Mouse (Mus musculus) ES-E14 (cell line): ENCODE measurements around the gene Fbxo36. TPM values are rescaled to one million over a fixed set of nuclear protein-coding genes. Genes with fewer than 3 reads are reported as not detected.
A peak's percentile ranks its signal among the peaks of the same experiment; 100 is the strongest.

Experiments
- DNase-seq: peaks from one replicate; pipeline ENCODE4 v3.0.0-alpha.2; 2013; ENCODE audit warnings: low read depth, low spot score
- H3K27ac ChIP-seq: 2 replicates; pipeline ENCODE4 v1.5.1; 2012; ENCODE audit warnings: low read depth, mild to moderate bottlenecking, low read length, moderate library complexity, mixed read lengths; ENCODE audit not compliant: poor library complexity, insufficient read depth, severe bottlenecking
- H3K36me3 ChIP-seq: 2 replicates; pipeline ENCODE4 v1.6.1; 2012; ENCODE audit warnings: mild to moderate bottlenecking, low read length, moderate library complexity, mixed read lengths; ENCODE audit not compliant: control insufficient read depth, poor library complexity, insufficient read depth, severe bottlenecking
- H3K4me1 ChIP-seq, 2 experiments: fragments of 150-350 bp in 1 of 2; sonication (generic) in 1 of 2; 2 replicates each; pipeline ENCODE4 v1.6.1; 2012; ENCODE audit warnings: low read length in 2 of 2, mild to moderate bottlenecking in 1 of 2, mixed read lengths in 1 of 2; ENCODE audit not compliant: control insufficient read depth in 2 of 2, insufficient read depth in 2 of 2, poor library complexity in 1 of 2
- H3K4me3 ChIP-seq, 2 experiments: fragments of 150-350 bp in 1 of 2; sonication (generic) in 1 of 2; 2 replicates each; pipeline ENCODE4 v1.5.1; 2012; ENCODE audit warnings: low read length in 2 of 2, low read depth in 1 of 2, mild to moderate bottlenecking in 1 of 2, mixed read lengths in 1 of 2; ENCODE audit not compliant: insufficient read depth in 1 of 2, poor library complexity in 1 of 2, severe bottlenecking in 1 of 2
- H3K9ac ChIP-seq: 2 replicates; pipeline ENCODE4 v1.6.1; 2012; ENCODE audit warnings: low read depth, mild to moderate bottlenecking, low read length, mixed read lengths; ENCODE audit not compliant: poor library complexity, insufficient read depth, severe bottlenecking
- H3K9me3 ChIP-seq: fragments of 150-350 bp; sonication (generic); 2 replicates; pipeline ENCODE4 v1.6.1; 2012; ENCODE audit warnings: low read depth, mild to moderate bottlenecking, low read length; ENCODE audit not compliant: control insufficient read depth, insufficient read depth
- CHD2 ChIP-seq: IDR thresholded peaks from 2 replicates; pipeline ENCODE4 v1.6.1; 2014; ENCODE audit warnings: mild to moderate bottlenecking, low read depth, low read length, inconsistent platforms
- HCFC1 ChIP-seq: IDR thresholded peaks from 2 replicates; pipeline ENCODE4 v1.6.1; 2012; ENCODE audit warnings: low read length, inconsistent platforms, borderline replicate concordance; ENCODE audit not compliant: insufficient read depth
- MAFK ChIP-seq: IDR thresholded peaks from 2 replicates; pipeline ENCODE4 v1.6.1; 2014; ENCODE audit warnings: mild to moderate bottlenecking, low read depth, low read length, inconsistent platforms; ENCODE audit not compliant: insufficient read depth
- ZC3H11A ChIP-seq: IDR thresholded peaks from 2 replicates; pipeline ENCODE4 v1.6.1; 2012; ENCODE audit warnings: low read depth, mild to moderate bottlenecking, inconsistent platforms, low read length, borderline replicate concordance
- ZNF384 ChIP-seq: IDR thresholded peaks from 2 replicates; pipeline ENCODE4 v1.6.1; 2012; ENCODE audit warnings: low read depth, low read length, inconsistent platforms
- in situ Hi-C, 2 experiments: fragments of 600-800 bp; cut with MboI; formaldehyde crosslinking; loops; one replicate each; pipeline ENCODE4 v1.15.1; 2025; ENCODE audit warnings: low sequenced_read_pairs in 2 of 2, inconsistent platforms in 1 of 2; ENCODE audit not compliant: unreplicated experiment in 2 of 2
- total RNA-seq: library from RNA; depleted of rRNA; stranded (reverse); fragments of 300-350 nt; gene quantifications from 2 replicates; pipeline ENCODE4 v1.2.3, GENCODE M21; 2012

Fbxo36 gene
- total RNA-seq, 1 experiment = 4.3 TPM

DNA sequence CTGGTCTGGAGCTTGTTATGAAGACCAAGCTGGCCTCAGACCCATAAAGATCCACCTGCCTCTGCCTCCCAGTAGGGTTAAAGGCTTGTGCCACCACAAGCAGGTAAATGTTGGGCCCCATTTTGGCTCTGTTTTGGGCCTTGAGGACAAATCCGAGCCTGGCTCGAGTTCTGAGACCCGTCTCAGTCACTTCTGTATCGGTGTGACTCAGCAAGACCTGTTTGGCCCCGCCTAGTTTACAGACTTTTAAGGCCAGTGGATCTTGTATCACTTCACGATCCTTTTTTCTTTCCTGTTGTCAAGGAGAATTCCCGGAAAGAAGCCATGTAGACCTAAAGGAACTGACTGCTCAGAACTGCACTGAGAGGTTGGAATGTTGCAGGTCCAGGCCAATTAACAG lies 50.9 kb downstream of the Fbxo36 start:
- peak overlapping the region in 1 of 2 experiments; percentile 34; a peak in 1 of 4 replicates for H3K4me3 ChIP-seq
- DNase-seq = no peak
- no peaks in the 10 kb centered on the region for H3K36me3 ChIP-seq
- no peaks in the 10 kb centered on the region for H3K9me3 ChIP-seq
- in situ Hi-C loops = no loop called here
- peak overlapping the region; percentile 100 for H3K27ac ChIP-seq
- TF ChIP-seq ZC3H11A (no peak), MAFK (peak; percentile 96)
- peaks cover 12 to 23% of the 10 kb centered on the region in 2 experiments for H3K4me1 ChIP-seq
- H3K9ac ChIP-seq = peak overlapping the region; percentile 69

DNA sequence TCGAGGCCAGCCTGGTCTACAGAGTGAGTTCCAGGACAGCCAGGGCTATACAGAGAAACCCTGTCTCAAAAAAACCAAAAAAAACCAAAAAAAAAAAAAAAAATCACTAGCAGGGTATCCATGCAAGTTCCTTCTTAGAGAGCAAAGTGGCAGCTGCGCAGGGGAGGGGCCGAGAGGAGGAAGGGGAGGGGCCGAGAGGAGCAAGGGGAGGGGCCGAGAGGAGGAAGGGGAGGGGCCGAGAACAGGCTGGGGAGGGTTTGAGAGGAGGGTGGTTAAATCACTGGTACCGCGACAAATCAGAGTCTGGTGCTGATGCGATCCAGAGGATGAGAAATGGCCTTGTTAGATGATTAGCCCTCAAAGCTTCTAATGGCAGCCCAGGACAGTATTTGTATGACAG lies 52.1 kb downstream of the Fbxo36 start:
- H3K4me3 ChIP-seq = peak overlapping the region; percentile 14 to 24; a peak in 2 of 4 replicates
- DNase-seq = no peak
- H3K27ac ChIP-seq = peak overlapping the region; percentile 100; the same call in 1 of the 2 replicates
- TF ChIP-seq HCFC1 (no peak), ZC3H11A (no peak), CHD2 (no peak), MAFK (no peak), ZNF384 (no peak)
- no peaks in the 10 kb centered on the region for H3K36me3 ChIP-seq
- no peak overlapping the region; the same call in 1 of the 2 replicates for H3K9ac ChIP-seq
- no peaks in the 10 kb centered on the region for H3K9me3 ChIP-seq
- H3K4me1 ChIP-seq = peaks cover 12 to 23% of the 10 kb centered on the region in 2 experiments
- in situ Hi-C loops = no loop called here

DNA sequence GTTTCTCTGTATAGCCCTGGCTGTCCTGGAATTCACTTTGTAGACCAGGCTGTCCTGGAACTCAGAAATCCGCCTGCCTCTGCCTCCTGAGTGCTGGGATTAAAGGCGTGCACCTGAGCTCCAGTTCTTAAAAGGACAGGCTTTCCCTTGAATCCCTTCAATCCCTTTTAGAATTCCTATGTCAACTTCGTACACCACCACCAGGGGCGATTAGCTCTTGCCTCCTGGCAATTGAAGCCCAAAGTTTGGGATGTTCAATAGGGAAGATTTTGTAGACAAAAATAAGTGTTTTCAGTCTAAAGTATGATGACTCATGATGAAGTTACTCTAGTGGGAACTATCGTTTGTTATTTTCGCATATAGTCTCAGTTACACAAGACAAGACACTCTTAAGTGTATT lies 57.7 kb downstream of the Fbxo36 start:
- in situ Hi-C loops = no loop called here
- Histone ChIP-seq H3K4me1 (peaks cover 0 to under 1% of the 10 kb centered on the region in 2 experiments; a peak in 1 of 4 replicates), H3K36me3 (no peaks in the 10 kb centered on the region), H3K9me3 (no peaks in the 10 kb centered on the region), H3K27ac (no peak overlapping the region), H3K4me3 (no peak overlapping the region), H3K9ac (no peak overlapping the region)
- TF ChIP-seq ZC3H11A (no peak), ZNF384 (no peak), CHD2 (no peak), MAFK (no peak), HCFC1 (no peak)
- DNase-seq = no peak

DNA sequence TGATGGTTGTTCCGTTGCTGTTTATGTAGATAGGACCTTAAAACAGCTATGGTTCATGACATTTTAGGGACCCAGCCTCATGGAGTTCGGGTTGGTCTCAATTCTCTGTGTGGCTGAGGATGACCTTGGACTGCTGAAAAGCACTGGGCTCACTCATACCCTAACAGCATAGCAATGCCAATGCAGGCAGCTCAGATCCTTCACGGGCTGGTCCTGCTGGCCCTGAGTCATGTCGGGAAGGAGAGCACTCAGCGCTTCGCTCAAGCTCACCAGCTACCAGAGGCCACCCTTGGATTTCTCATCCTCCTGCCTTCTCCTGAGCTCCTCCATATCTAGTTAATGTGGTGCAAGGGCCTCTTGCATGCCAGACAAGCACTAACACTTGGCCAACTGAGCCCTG lies 59.5 kb downstream of the Fbxo36 start:
- TF ChIP-seq ZC3H11A (no peak), CHD2 (no peak), MAFK (no peak), ZNF384 (no peak), HCFC1 (no peak)
- no peak for DNase-seq
- no peaks in the 10 kb centered on the region for H3K9me3 ChIP-seq
- no peaks in the 10 kb centered on the region for H3K4me1 ChIP-seq
- no peak overlapping the region for H3K27ac ChIP-seq
- no peak overlapping the region for H3K4me3 ChIP-seq
- no peak overlapping the region for H3K9ac ChIP-seq
- in situ Hi-C loops = no loop called here
- H3K36me3 ChIP-seq = no peaks in the 10 kb centered on the region

DNA sequence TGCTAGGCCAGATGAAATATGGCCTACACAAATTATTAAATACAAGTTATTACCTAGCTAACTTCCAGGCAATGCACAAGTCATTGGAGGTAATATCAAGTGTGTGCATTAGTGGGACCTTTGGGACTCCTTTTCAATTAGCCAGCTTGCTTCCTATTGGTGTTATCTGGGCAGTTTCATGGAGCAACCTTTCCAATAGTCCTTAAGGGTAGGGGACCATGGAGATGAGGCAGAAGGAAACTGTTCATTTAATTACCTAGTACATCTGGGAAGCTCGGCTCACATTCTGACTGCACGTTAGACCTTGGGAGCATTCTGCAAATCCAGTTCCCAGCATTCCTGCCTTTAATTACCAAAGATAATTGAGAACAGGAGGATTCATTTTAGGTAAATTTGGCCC lies 64.8 kb downstream of the Fbxo36 start:
- H3K4me1 ChIP-seq = no peaks in the 10 kb centered on the region
- in situ Hi-C loops = no loop called here
- DNase-seq = no peak
- TF ChIP-seq HCFC1 (no peak), CHD2 (no peak), ZNF384 (no peak), ZC3H11A (no peak), MAFK (no peak)
- no peaks in the 10 kb centered on the region for H3K9me3 ChIP-seq
- no peaks in the 10 kb centered on the region for H3K36me3 ChIP-seq
- H3K9ac ChIP-seq = no peak overlapping the region
- no peak overlapping the region for H3K4me3 ChIP-seq
- no peak overlapping the region for H3K27ac ChIP-seq
